Mouse (Mus musculus) hindbrain, embryonic 13.5 days (tissue): ENCODE measurements around the gene Timm13. TPM values are rescaled to one million over a fixed set of nuclear protein-coding genes. Genes with fewer than 3 reads are reported as not detected.

Experiments used
- polyA plus RNA-seq: library from polyadenylated mRNA; unstranded; fragments of >200 nt; fragmentation: Nextera tagmentation; extraction: Ambion mirVana; gene quantifications from 2 replicates; pipeline ENCODE4 v1.2.1, GENCODE M21; 2015

Gene Timm13
- polyA plus RNA-seq, 1 experiment from 2014 or later, result 333 TPM

Other genes starting within 250 kb of the Timm13 start
- gene Btbd2, start 243.9 kb downstream of the Timm13 start, polyA plus RNA-seq, result 75.7 and 77.8 TPM in 2 replicates
- gene Mknk2, start 222.9 kb downstream of the Timm13 start, polyA plus RNA-seq, result 55.4 and 56.2 TPM in 2 replicates
- 51.8 and 56.8 TPM in 2 replicates for gene Mob3a, start 199.0 kb downstream of the Timm13 start, polyA plus RNA-seq
- gene Izumo4, start 198.8 kb downstream of the Timm13 start, polyA plus RNA-seq, result 36.4 and 42.8 TPM in 2 replicates
- gene Ap3d1, start 158.7 kb downstream of the Timm13 start, polyA plus RNA-seq, result 100 and 101 TPM in 2 replicates
- 18.9 and 19.4 TPM in 2 replicates for gene Dot1l, start 145.8 kb downstream of the Timm13 start, polyA plus RNA-seq
- 55.9 and 61.6 TPM in 2 replicates for gene Sf3a2, start 102.8 kb downstream of the Timm13 start, polyA plus RNA-seq
- gene Plekhj1, start 102.3 kb downstream of the Timm13 start, polyA plus RNA-seq, result 128 and 132 TPM in 2 replicates
- gene Amh, start 95.7 kb downstream of the Timm13 start, polyA plus RNA-seq, result 0.22 TPM in 1 of 2 replicates, not detected in the other
- 0.56 and 0.95 TPM in 2 replicates for gene Jsrp1, start 87.5 kb downstream of the Timm13 start, polyA plus RNA-seq
- 1,227 and 1,240 TPM in 2 replicates for gene Oaz1, start 74.3 kb downstream of the Timm13 start, polyA plus RNA-seq
- gene Lingo3, start 56.9 kb downstream of the Timm13 start, polyA plus RNA-seq, result 3.4 and 3.5 TPM in 2 replicates
- 210 and 237 TPM in 2 replicates for gene Lsm7, start 45.8 kb downstream of the Timm13 start, polyA plus RNA-seq
- gene Sppl2b, start 45.7 kb downstream of the Timm13 start, polyA plus RNA-seq, result 63.6 and 68.8 TPM in 2 replicates
- gene Tmprss9, start 29.1 kb downstream of the Timm13 start, polyA plus RNA-seq, result 0.13 and 0.17 TPM in 2 replicates
- gene Lmnb2, start 17.3 kb upstream of the Timm13 start, polyA plus RNA-seq, result 41.5 and 43.9 TPM in 2 replicates
- gene Gadd45b, start 29.1 kb upstream of the Timm13 start, polyA plus RNA-seq, result 8.0 and 8.1 TPM in 2 replicates
- gene Gng7, start 114.0 kb upstream of the Timm13 start, polyA plus RNA-seq, result 13.4 and 13.5 TPM in 2 replicates
- gene Diras1, start 124.7 kb upstream of the Timm13 start, polyA plus RNA-seq, result 37.5 and 40.2 TPM in 2 replicates
- gene Slc39a3, start 136.5 kb upstream of the Timm13 start, polyA plus RNA-seq, result 42.3 and 44.0 TPM in 2 replicates
- 292 and 304 TPM in 2 replicates for gene Sgta, start 159.2 kb upstream of the Timm13 start, polyA plus RNA-seq
- 45.0 and 46.9 TPM in 2 replicates for gene Thop1, start 169.1 kb upstream of the Timm13 start, polyA plus RNA-seq
- gene Creb3l3, start 197.9 kb upstream of the Timm13 start, polyA plus RNA-seq, result 0.26 and 0.41 TPM in 2 replicates
- gene Map2k2, start 204.9 kb upstream of the Timm13 start, polyA plus RNA-seq, result 224 and 227 TPM in 2 replicates
- gene Zbtb7a, start 234.3 kb upstream of the Timm13 start, polyA plus RNA-seq, result 13.2 and 13.5 TPM in 2 replicates